Mouse (Mus musculus): Measurements from ENCODE around the gene Adgrb2. TPM values are rescaled to one million over a fixed set of nuclear protein-coding genes. Genes with fewer than 3 reads are reported as not detected.

Gene Adgrb2
- total RNA-seq, 2 experiments from 2014 or later: 21.0 to 24.4 TPM

DNA sequence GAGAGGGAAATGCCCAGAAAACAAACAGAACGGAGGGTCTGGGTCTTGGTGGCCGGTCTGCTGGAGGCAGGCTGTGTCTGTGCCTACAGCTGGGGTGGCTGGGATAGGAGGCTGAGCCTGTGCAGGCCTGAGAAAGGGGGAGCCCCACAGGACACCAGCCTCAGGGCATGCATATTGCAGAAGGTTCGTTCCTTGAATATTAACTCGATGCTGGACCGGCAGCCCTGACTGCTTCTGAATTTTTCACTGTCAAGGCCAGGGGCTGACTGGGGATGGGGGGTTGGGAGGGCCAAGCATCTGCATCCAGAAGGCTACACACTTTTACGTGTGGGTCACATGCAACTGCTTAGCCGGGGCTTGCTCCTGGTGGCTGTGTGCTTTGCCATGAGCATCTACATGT is 48.8 kb downstream of the Adgrb2 start:
- no peak for DNase-seq

DNA sequence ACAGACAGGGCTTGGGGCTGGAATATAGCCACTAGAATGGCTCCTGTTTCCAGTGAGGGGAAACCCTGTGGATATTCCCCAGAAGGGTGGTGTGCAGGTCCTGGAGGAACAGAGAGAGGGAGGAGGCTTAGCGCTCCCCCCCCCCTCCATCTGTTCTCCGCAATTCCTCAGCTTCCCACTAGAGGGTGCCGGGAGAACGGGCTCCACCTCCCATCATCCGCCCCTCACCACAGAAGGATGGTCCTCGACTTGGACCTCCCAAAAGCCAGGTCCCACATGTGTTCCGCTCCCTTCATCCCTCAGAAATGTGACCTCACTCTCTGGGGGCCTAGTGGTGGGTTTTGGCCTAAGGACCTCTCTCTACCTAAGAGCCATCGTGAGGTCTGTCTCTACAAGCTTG is 51.4 kb downstream of the Adgrb2 start:
- peak; percentile 49 to 62 for DNase-seq

DNA sequence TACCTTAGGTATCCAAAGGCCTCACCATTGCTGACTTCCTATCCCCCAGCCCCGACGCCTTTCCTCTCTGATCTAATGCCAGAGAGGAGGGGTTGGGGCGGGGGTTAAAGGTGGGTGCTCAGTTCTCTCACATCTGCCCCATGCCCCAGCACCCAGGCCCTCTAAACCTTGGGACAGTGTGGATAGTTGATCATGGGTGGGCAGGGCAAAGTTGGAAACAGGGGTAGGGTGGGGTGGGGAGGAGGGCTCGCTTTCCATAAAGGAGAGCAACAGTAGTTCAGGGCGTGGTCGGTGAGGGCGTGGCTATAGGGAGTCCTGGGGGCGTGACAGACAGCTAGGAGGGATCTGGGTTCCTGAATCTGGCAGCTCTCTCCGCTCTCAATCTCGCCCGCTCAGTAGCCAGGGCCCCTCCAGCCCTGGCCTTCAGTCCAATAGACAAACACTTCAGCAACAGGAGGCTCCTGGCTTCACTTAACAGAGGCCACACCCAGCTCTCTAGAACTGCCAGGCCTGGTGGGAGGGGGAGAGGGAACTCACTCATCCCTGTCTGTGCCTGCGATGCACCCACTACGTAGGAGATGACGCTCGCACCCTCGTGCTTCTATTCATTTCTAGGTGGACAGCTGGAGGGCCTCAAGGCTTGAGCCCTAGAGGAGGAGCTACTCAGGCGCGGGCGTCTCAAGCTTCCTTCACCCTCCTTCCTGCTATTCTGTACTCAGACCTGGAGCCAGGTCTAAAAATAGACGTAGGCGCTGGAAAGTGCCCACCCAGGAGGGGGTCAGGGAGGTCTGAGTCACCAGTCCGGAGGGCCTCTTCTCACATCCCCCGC is 52.1 kb downstream of the Adgrb2 start:
- DNase-seq: peak; percentile 60 to 61

DNA sequence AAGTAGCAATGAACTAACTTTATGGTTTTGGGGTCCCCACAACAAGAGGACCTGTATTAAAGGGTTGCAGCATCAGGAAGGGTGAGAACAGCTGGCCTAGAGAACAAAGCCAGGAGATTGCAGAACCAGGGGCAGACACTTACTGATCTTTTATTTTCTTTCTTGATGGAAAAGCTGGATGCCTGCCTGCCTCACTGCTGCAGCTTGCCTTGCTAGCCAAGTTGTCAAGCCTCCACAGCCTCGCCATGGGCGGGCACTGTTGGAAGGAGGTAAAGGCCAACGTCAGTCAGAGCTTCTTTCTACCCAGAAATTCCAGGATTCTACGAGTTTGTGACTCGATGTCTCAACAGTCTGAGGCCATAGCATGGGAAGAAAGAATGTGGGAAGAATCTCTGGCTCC is 54.7 kb downstream of the Adgrb2 start:
- DNase-seq: no peak

DNA sequence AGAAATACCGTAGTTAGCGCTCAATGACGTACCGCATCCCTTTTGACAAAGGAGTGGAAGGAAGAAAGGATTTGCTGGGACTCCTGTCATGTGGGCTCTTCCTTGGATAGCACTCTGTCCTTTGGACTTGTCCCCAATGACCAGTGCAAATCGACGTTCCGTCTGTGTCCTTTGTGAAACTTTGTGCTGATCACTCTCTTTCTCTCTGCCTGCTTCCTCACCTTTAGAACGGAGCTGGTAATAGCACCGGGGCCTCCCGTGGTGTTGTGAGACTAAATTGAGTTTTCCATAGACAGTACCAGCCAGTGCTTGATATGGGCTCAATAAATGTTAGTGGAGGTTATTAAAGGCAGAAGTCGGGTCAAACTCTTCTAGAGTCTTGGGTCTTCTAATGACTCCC is 56.4 kb downstream of the Adgrb2 start:
- no peak for DNase-seq

DNA sequence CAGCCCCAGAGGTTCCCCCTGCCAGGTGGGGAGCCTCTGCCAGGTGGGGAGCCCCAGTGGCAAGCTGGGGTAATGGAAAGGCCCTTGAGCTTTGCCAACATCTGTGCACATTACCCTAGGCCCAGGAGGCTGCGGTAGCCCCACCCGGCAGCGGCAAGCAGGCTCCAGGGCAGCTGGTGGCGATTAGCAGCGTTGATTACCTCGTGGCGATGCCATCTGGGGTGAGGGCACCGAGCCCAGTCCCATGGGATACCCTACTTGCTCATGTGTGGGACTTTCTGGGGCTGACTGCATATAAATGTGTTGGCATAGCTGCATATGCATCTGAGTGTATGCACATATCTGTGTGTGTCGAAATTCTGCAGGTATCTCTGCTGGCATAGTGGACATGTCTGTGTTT is 59.5 kb downstream of the Adgrb2 start:
- DNase-seq: no peak

DNA sequence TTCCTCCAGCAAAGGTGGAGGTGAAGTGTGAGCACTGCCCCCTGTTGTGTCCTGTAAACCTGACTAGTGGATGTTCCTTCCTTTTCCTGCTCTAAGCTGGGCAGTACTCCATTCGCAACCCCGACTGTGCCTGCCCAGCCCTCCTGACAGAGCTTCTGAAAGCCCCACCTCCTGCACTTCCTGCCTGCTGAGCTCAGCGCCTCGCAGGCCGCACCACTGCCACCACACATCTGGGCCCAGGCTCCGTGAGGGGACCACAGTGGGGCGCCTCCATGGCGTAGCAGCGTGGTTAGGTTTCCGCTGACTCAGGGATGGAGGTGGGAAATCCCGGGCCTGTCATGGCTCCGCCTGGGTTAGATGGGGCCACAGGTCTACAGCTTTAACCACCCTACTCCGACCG is 60.9 kb downstream of the Adgrb2 start:
- peak in 1 of 2 experiments; percentile 47 for DNase-seq

DNA sequence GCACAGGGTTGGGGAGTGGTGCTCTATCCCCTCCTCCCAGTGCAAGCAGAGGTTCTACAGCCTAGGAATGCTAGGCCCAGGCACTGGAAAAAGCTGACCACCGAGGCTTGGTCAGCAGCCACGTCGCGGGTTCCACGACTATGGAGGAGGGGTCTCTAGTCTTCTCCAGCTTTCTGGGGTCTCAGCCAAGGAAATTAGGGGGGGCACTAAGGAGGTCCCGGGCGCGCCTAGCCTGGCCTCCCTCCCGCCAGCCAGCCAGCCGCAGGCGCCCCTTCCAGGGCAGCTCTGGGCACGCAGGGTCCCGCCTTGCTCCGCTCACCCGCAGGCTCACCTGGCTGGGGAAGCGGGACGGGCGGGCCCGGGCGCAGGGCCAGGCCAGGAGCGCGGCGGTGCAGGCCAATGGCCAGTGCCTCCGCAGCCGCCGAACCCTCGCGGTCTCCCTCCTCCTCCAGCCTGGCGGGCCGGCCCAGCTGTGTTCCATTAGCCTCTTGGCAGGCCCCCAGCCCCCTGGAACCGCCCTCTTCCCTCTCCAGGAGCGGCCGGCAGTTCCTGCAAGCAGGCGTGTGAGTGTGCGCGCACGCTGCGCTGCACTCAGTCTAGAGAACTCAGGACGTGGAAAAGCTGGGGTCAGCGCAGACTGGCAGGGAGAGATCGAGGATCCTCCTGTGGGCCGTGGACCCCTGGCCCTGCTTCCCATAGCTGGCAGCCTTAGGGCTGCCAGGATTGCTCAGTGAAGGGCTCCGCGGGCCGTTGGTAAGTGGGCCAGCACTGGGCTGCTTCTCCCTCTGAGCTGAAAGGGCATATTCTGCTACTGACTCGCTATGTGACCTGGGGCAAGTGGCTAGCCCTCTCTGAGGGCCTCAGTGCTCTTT is 62.9 kb downstream of the Adgrb2 start, which contains the start of gene Col16a1:
Gene Col16a1 (plus strand): TSS at position 510 of the 872 bp plus-strand sequence.
- peak; percentile 91 to 93 for DNase-seq

DNA sequence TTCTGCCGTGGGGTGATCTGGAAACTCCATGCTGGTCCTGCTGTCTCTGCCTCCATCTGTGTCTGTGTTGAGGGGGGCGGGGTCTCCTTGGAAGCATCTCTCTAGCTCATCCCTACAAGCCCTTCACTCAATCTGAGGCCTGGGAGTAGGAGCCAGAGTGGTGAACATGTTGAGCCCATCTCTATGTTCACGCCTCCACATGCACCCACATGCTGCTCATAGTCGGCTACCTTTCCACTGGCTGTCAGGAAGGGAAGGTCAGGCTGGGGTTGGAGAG is 63.5 kb downstream of the Adgrb2 start:
- DNase-seq: no peak

DNA sequence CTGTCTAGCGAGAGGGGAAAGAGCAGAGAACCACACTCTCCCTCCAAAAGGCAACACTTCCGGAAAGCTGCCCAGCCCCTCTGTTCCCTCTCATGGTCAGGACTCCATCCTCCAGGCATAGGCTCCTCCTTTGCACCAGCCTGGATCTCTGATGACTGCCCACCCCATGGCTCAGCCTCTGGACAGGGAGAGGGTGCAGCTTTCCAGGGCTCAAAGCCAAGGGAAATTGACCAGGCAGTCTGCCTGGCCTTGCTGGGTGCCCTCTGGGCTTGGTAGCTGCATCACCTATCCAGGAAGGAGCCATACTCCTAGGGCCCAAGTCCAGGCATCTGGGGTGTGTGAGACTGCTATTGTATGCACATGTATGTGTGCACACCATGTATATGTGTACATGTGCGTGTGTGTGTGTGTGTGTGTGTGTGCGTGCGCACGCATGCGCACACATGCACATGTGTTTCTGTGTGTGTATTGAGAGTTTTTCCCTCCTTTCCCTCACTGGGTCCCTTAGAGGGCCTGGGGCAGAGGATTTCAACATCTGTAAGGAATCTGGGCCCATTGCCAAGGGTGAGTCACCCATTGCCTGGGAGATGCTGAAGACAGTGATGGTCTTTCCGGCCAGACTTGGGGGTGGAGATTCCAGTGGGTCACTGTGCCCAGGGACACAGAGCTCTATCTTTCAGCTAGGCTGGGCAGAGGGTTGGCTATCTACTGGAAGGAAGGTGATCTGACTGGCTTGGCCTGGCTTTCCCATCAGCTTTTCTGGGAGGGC is 65.6 kb downstream of the Adgrb2 start:
- peak; percentile 93 for DNase-seq

DNA sequence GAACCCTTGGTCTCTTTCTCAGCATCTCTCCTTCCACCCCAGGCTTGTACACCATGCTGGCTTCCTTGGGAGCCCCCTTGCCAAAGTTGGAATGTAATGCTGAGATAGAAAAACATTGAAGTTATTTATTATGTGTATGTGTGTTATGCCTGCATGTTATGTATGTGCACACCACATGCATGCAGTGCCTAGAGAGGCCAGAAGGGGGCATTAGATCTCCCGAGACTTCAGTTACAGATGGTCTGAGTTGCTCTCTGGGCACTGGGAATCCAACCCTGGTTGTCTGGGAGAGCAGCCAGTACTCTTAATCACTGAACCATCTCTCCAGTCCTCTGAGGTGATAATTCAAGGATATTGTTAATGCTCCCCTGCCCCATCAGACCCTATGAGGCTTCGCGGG is 67.6 kb downstream of the Adgrb2 start:
- no peak for DNase-seq

DNA sequence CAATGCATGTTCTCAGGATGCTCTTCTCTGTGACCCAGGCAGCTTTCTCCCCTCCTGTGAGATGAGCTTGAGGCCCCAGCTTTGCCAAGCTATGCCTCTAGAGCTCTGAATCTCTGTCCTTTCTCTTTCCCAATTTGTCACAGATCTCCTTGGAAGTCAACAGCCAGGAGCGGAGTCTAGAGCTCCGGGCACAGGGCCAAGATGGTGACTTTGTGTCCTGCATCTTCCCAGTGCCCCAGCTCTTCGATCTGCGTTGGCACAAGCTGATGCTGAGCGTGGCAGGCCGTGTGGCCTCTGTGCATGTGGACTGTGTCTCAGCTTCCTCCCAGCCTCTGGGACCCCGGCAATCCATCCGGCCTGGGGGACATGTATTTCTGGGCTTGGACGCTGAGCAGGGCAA is 68.4 kb downstream of the Adgrb2 start:
- peak; percentile 79 to 81 for DNase-seq

DNA sequence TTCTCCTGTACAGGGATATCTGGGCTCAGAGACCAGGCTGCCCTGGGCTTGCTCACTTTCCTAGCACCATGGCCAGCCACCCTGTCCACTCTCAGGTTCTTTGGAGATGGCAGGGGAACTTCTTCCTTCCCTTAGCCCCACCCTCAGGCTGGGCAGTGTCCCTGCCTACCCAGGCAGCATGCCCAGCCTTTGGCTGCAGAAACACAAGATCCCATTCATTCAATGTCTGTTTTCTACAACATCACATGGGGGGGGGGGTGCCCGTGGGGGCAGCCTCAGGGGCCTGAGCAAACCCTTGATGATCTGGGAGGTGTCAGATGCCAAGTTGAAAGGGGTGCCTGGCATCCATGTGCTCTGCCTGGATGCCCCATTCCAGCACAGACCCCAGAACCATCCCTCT is 70.1 kb downstream of the Adgrb2 start:
- no peak for DNase-seq

DNA sequence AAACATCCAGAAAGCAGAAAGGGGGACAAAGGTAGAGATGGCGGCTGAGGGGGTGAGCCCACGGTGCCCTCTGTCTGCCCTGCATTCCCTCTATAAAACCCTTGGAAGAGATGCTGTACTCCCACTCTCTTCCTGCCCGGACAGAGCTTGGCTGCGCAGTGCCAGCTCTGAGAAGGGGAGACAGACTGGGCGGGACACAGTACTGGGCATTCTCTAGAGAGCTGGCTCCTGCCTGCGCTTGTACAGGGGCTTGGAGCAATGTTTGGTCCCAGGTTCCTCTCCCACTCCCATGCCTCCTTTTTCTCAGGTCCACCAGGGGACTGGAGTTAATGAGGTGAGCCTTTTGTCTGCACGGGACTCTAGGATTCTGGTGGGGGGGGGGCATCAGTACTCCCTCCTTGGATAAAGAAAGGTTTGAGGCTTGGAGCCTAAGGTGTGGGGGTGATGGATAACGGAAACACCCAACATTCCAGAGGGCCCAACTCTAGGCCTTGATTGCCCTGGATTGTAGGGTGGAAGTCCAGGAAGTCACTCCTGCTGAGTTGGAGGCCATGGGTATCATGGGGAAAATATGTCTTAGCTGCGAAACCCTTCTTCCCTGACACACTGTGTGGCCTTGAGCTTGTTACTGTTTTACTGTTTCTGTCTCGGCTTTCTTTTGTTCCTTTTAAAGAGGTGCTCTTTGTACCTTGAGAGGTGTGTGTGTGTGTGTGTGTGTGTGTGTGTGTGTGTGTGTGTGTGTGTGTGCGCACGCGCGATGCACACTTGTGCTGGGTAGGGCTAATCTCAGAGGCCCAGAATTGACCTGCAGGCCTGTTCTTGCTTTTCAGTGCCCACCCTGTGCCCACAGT is 70.7 kb downstream of the Adgrb2 start:
- DNase-seq: no peak

DNA sequence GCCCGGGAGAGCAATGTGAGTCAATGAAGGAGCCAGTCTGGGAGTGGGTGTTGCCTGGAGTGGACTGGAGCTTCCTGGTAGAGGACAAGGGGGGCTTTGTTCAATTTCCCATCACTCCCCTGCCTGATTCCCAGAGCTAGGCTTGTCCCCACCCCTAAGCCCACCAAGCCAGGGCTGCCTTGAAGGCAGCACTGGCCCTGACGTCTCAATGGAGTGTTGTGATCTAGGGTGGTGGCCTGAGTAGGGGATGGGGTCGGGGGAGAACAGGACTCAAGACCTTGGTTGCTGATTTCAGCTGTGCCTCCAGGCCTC is 71.3 kb downstream of the Adgrb2 start:
- no peak for DNase-seq

DNA sequence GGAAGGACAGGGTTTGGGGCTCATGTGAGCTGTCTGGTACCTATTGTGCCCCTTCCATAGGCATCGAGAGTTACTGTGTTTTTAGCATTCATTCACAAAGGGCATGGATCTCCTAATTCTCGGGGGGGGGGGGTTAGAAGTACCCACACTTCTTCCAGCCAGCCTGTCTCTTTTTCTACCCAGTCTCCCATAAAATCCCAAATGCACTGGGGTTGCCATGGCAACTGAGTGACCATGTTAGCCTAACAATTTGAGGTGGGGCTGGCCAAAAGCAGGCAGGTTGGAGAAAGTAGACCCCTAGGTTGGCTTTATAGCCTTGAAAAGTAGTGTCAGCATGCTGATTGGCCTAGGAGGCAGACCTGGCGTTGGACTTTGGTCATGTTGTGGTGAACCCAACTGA is 71.8 kb downstream of the Adgrb2 start:
- DNase-seq: no peak

DNA sequence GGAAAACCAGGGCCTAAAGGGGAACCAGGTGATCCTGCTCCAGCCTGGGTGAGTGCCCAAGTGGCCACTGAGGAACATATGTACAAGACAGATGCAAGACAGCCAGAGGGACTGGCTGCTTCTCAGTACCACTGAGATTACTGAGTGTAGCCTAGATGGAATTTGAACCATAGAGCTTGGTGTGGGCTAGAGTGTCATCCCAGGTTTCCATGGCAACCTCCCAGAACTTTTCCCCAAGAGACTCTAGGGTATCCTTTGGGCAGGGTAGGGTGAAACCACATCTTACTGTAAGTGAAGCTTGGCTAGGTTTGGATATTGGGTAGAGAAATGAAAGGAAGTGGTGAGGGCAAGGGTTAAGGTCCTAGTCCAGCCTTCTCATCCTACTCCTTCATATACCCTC is 76.3 kb downstream of the Adgrb2 start:
- no peak for DNase-seq

DNA sequence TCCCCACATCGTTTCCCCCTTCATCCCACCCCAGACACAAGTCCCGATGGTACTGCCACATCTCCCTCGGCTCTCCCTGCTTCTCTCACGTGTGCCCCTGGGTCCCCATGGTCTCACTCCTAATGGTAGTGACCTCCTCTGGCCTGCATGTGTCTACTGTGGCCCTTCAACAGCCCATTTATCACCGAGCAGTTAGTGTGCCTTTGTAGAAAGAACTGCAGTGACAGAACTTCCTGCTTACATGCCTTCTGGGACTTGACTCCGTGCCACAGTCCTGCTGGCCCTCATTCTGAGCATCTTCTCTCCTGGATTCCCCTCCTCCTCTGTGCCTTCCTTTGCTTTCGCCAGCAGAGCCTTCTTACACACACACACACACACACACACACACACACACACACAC is 78.5 kb downstream of the Adgrb2 start:
- no peak for DNase-seq

DNA sequence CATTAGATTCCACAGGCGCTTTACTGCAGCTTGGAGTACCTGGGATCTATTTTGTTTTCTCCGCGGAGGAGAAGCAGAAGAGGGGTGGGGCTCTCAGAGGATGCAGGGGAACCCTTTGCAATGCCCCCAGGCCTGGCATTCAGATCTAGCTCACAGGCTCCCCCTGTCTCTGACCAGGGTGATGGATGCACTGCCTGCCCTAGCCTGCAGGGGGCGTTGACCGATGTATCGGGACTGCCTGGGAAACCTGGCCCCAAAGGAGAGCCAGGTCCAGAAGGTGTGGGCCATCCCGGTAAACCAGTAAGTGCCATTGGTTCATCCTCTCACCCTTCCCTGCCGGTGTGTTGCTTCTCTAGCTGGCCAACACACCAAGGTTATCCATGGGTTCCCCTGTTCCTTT is 82.1 kb downstream of the Adgrb2 start:
- DNase-seq: peak; percentile 60 to 62

DNA sequence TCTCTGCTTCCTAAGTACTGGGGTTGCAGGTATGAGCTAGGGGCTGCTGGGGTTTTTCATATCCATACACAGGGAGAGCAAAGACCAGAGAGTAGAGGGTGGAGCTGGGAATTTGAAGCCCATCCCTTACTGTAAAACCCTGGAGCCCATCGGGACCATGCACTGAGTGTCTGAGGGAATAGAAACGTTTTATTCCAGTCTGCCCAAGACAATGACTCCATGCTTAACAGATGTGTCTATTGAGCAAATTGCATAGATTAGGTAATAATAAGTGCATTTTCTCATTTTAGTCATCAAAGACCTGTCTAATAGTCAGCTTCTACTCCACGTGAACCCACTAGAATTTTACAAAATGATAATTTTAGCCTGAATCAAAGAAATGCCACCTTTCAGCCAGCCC is 85.9 kb downstream of the Adgrb2 start:
- DNase-seq: no peak

DNA sequence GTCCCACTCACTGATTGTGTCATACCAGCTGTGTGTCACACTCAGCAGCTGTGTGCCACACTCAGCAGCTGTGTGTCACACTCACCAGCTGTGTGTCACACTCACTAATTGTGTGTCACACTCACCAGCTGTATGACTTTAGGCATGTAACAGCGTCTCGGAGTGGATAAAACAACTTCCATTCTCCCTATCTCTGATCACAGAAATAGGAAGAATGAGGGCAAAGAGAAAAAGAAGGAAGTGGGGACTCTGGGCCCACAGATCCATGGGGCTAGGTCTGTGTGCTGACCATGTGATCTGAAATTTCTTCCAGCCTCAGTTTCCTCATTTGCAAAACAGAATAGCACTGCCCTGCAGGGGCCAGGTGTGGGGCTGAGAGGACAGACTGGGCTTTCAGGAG is 87.1 kb downstream of the Adgrb2 start:
- DNase-seq: no peak
